Mouse (Mus musculus) C2C12 (cell line): ENCODE measurements at regions not wholly inside any gene's neighbourhood (a gene's known extent, or its start where the extent isn't known, plus 50 kb on each side); places are given as distances from the start of the nearest gene placed in this dataset.

Experiments used
- H3K27me3 ChIP-seq: one replicate; pipeline ENCODE4 v1.6.1; 2011; ENCODE audit not compliant: control insufficient read depth, insufficient read depth, insufficient read length
- H3K36me3 ChIP-seq: one replicate; pipeline ENCODE4 v1.6.1; 2011; ENCODE audit not compliant: control insufficient read depth, insufficient read depth
- H3K4me3 ChIP-seq: one replicate; pipeline ENCODE4 v1.5.1; 2011; ENCODE audit warnings: mild to moderate bottlenecking, control low read depth; ENCODE audit not compliant: poor library complexity, insufficient read depth, severe bottlenecking
- H3K79me2 ChIP-seq: one replicate; pipeline ENCODE4 v1.6.1; 2011; ENCODE audit not compliant: control insufficient read depth, insufficient read depth
- H3K79me3 ChIP-seq: one replicate; pipeline ENCODE4 v1.6.1; 2011; ENCODE audit warnings: low read depth, control low read depth
- H3ac ChIP-seq: one replicate; pipeline ENCODE3; 2011; ENCODE audit warnings: low read depth; ENCODE audit not compliant: control insufficient read depth, insufficient read length
- CEBPB ChIP-seq: IDR thresholded peaks from one replicate; pipeline ENCODE4 v1.6.1; 2011; ENCODE audit warnings: low read depth, mild to moderate bottlenecking, control low read depth, moderate library complexity
- CTCF ChIP-seq: IDR thresholded peaks from one replicate; pipeline ENCODE4 v1.5.1; 2011; ENCODE audit not compliant: control insufficient read depth, insufficient read depth, insufficient read length
- FOSL1 ChIP-seq: IDR thresholded peaks from one replicate; pipeline ENCODE4 v1.8.0; 2011; ENCODE audit warnings: mild to moderate bottlenecking, low read length; ENCODE audit not compliant: poor library complexity, insufficient read depth, severe bottlenecking
- MAX ChIP-seq: IDR thresholded peaks from one replicate; pipeline ENCODE4 v1.6.1; 2011; ENCODE audit warnings: mild to moderate bottlenecking, control low read depth
- MYOD1 ChIP-seq: IDR thresholded peaks from one replicate; pipeline ENCODE4 v1.6.1; 2011; ENCODE audit warnings: low read depth; ENCODE audit not compliant: control insufficient read depth, insufficient read length
- MYOG ChIP-seq: IDR thresholded peaks from one replicate; pipeline ENCODE4 v1.6.1; 2011; ENCODE audit not compliant: control insufficient read depth, insufficient read length; ENCODE audit errors: extremely low read depth
- USF1 ChIP-seq: IDR thresholded peaks from one replicate; pipeline ENCODE4 v1.6.1; 2011; ENCODE audit warnings: low read depth, mild to moderate bottlenecking, control low read depth, moderate library complexity

DNA sequence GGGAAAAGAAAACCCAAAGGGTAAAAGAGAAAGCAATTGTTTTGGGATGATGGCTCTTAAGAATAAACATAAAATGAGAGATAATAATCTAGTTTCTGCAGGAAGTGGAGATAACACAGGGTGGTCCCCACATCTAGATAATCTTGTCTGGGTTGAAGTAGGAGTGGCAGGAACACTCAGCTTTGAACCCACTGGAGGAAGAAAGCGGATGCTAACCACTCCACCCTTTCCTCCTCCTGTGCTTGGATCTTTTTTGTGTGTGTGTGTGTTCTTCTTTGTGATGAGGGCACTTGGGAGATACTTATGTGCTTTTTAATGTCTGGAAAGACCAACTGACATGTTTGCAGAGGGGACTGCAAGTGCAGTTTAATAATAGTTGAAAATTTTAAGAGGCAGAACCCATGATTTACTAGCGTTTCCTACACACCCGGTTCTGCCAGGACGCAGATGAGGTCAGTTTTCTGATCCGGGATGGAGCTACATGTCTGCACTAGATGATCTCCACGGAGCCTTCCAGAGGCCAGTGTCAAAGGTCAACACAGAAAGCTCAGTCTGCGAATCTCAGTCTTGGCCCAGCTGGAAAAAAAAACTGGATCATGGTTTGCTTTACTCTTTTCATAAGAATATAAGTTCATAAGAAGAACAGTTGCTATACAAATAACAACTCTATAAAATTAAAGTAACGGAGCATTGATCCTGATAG, 82.7 kb downstream of the Gm13691 start:
- Histone ChIP-seq H3K27me3 (no peaks in the 10 kb centered on the region), H3K79me2 (no peaks in the 10 kb centered on the region), H3K36me3 (no peaks in the 10 kb centered on the region), H3K79me3 (no peaks in the 10 kb centered on the region), H3ac (no peak overlapping the region), H3K4me3 (no peak overlapping the region)
- no peak for TF ChIP-seq MYOD1
- TF ChIP-seq CEBPB: no peak
- no peak for TF ChIP-seq MAX
- TF ChIP-seq CTCF: no peak
- TF ChIP-seq USF1: no peak
- no peak for TF ChIP-seq FOSL1
- no peak for TF ChIP-seq MYOG

DNA sequence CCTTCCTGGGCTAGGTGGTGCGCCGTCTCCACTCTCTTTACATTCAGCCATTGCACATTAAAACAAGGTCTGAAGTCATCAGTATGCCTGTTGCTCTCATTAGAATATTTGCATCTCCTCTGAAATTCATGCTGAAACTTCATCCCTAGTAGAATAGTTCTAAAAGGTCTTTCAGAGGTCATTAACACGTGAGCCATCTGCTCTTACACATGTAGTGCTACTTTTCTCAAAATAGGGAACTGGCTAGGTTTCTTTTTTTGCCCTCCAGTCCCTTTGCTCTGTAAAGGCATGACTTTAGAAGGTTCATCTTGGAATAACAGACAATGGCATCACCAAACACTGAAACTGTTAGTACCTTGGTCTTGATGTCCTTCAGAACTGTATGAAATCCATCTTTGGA, 85.6 kb downstream of the Gm13691 start:
- H3K79me2 ChIP-seq: no peaks in the 10 kb centered on the region
- TF ChIP-seq MYOG (no peak), MYOD1 (no peak), CEBPB (no peak), CTCF (no peak), USF1 (no peak), FOSL1 (no peak)
- H3K27me3 ChIP-seq: no peaks in the 10 kb centered on the region
- H3K4me3 ChIP-seq: no peak overlapping the region
- no peak overlapping the region for H3ac ChIP-seq
- H3K36me3 ChIP-seq: no peaks in the 10 kb centered on the region
- H3K79me3 ChIP-seq: no peaks in the 10 kb centered on the region

DNA sequence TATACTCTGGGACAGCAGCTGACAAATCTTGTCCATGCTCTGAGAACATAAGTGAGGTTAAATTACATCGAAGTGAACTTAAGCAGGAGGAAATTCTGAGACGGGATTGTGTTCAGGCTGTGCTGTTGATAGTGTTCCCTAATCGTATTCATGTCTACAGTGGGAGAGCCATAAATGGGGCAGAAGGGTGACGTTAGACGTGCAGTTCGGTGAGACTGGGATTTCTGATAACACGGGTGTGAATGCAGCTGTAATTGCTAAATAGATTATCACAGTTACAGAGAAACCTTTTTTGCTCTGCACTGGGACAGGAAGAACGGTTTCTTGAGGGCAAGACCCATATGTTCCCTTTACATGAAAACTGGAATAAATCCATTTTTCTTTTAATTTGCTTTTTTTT, 88.9 kb downstream of the Gm13691 start:
- H3K36me3 ChIP-seq: no peaks in the 10 kb centered on the region
- H3K4me3 ChIP-seq: no peak overlapping the region
- no peaks in the 10 kb centered on the region for H3K79me3 ChIP-seq
- H3K79me2 ChIP-seq: no peaks in the 10 kb centered on the region
- TF ChIP-seq CEBPB (no peak), MAX (no peak), MYOD1 (no peak), MYOG (no peak), USF1 (no peak), FOSL1 (no peak), CTCF (no peak)
- no peak overlapping the region for H3ac ChIP-seq
- H3K27me3 ChIP-seq: no peaks in the 10 kb centered on the region

DNA sequence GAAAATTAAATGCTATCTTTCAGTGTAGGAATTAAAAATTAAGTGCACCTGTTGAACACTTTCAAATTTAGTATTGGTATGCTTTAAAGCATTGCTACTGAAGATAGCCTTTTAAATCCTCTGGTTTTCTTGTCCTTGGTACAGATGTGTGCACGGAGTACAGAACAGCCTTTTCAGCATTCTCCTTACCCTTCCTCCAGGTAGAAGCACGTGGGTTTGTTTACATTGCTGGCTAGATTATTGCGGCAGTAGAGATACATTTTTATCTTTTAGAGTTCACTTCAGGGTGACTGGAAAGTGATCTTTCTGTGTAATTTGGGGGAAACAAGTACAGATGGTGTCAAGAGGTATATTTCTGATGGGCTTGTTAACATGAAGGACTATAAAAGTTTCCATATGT, 89.9 kb downstream of the Gm13691 start:
- no peak for TF ChIP-seq USF1
- no peaks in the 10 kb centered on the region for H3K27me3 ChIP-seq

DNA sequence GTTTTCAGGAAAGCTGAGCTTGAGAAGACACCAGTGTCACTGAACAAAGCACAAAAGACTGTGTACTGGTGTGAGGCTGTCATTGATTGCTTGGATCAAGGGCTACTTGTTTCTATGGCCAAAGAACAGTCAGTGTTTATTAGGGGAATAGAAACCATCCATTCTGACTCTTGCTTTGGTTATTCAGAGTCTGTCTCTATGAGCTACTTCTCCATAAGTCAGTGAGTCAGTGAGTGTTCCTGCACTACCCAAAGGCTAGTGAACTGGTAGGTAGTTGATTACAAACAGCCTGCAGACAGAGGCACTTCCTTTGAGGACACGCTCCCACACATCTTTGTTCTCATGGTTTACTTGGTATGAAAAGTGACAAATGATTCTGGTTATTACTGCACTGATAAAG, 104.4 kb downstream of the Gm13691 start:
- no peak overlapping the region for H3K4me3 ChIP-seq
- no peaks in the 10 kb centered on the region for H3K79me2 ChIP-seq
- H3K36me3 ChIP-seq: no peaks in the 10 kb centered on the region
- H3K79me3 ChIP-seq: no peaks in the 10 kb centered on the region
- H3K27me3 ChIP-seq: no peaks in the 10 kb centered on the region
- H3ac ChIP-seq: no peak overlapping the region
- no peak for TF ChIP-seq CTCF
- TF ChIP-seq CEBPB: no peak
- no peak for TF ChIP-seq MYOG
- TF ChIP-seq FOSL1: no peak
- TF ChIP-seq USF1: no peak
- no peak for TF ChIP-seq MAX
- TF ChIP-seq MYOD1: no peak

More for the DNA sequence above, 89.9 kb downstream of the Gm13691 start:
- no peak overlapping the region for H3K4me3 ChIP-seq
- H3K79me2 ChIP-seq: no peaks in the 10 kb centered on the region
- no peak overlapping the region for H3ac ChIP-seq
- no peaks in the 10 kb centered on the region for H3K79me3 ChIP-seq
- H3K36me3 ChIP-seq: no peaks in the 10 kb centered on the region

DNA sequence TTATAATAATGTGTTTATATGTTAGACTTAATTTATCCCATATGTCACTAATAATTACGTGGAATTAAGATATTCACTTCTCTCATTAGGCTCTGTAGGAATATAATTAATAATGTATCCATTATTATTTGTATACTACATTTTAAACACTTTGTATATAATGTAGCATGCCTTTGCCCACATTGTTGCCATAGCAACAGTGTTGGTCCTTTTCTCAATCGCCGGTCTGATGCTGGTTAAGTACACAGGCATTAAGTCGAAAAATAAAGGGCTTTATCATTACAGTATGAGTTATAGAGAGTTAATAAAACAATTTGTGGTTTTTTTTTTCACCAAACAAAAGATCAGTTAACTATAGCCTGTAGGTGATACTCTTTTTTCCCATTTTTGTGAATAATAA, 108.4 kb downstream of the Gm13691 start:
- Histone ChIP-seq H3K27me3 (no peaks in the 10 kb centered on the region), H3ac (no peak overlapping the region), H3K79me2 (no peaks in the 10 kb centered on the region), H3K4me3 (no peak overlapping the region), H3K36me3 (no peaks in the 10 kb centered on the region), H3K79me3 (no peaks in the 10 kb centered on the region)
- no peak for TF ChIP-seq CTCF
- TF ChIP-seq MYOD1: no peak
- no peak for TF ChIP-seq MAX
- no peak for TF ChIP-seq MYOG
- TF ChIP-seq CEBPB: no peak
- TF ChIP-seq FOSL1: no peak

DNA sequence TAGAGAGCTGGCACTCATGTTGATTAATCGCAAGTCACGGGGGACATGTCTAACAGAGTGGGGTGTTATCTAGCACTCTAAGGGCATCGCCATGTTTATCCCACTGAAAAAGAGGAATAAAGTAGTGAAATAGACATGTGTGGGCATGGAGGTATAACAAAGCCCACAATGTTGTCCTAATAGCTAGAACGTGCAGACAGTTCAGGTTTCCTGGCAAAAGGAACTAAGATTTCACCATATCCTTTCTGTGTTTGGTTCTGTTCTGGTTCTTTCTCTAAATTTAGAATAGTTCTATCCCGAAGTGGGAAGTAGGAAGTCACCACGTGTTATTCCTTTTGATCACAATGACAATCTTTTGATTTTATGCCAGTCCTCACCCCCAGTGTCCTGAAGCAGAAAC, 123.2 kb downstream of the Gm13691 start:
- no peak overlapping the region for H3ac ChIP-seq
- H3K79me2 ChIP-seq: no peaks in the 10 kb centered on the region
- no peaks in the 10 kb centered on the region for H3K36me3 ChIP-seq
- no peaks in the 10 kb centered on the region for H3K79me3 ChIP-seq
- TF ChIP-seq USF1 (no peak), MYOD1 (no peak), CEBPB (no peak), FOSL1 (no peak), CTCF (no peak), MYOG (no peak), MAX (no peak)
- H3K4me3 ChIP-seq: no peak overlapping the region
- H3K27me3 ChIP-seq: no peaks in the 10 kb centered on the region
